Mouse (Mus musculus) forebrain, postnatal 0 days (tissue): ENCODE data around the gene Rab37. TPM values are rescaled to one million over a fixed set of nuclear protein-coding genes. Genes with fewer than 3 reads are reported as not detected.

ENCODE experiments used
- ATAC-seq: fragments of 200-750 bp; cut with Nextera tagmentation; 2 replicates; pipeline ENCODE4 v1.8.0; 2017; ENCODE audit warnings: mild to moderate bottlenecking, moderate library complexity
- DNase-seq: peaks from one replicate; pipeline ENCODE4 v3.0.0-alpha.2; 2015
- H3K27ac ChIP-seq: fragments of 300-500 bp; sonication (generic); 2 replicates; pipeline ENCODE4 v1.5.1; 2014; ENCODE audit warnings: low read depth, mild to moderate bottlenecking, antibody characterized with exemption, low read length, moderate library complexity, mixed read lengths
- H3K27me3 ChIP-seq: fragments of 300-500 bp; sonication (generic); 2 replicates; pipeline ENCODE4 v1.6.1; 2014; ENCODE audit warnings: mild to moderate bottlenecking, low read length, mixed read lengths; ENCODE audit not compliant: insufficient read depth
- H3K36me3 ChIP-seq: fragments of 300-500 bp; sonication (generic); 2 replicates; pipeline ENCODE4 v1.6.1; 2014; ENCODE audit warnings: mild to moderate bottlenecking, moderate library complexity; ENCODE audit not compliant: insufficient read depth
- H3K4me1 ChIP-seq: fragments of 300-500 bp; sonication (generic); 2 replicates; pipeline ENCODE4 v1.6.1; 2014; ENCODE audit warnings: antibody characterized with exemption; ENCODE audit not compliant: insufficient read depth
- H3K4me2 ChIP-seq: fragments of 300-500 bp; sonication (generic); 2 replicates; pipeline ENCODE4 v1.6.1; 2014; ENCODE audit warnings: low read depth, mild to moderate bottlenecking, moderate library complexity
- H3K4me3 ChIP-seq: fragments of 300-500 bp; sonication (generic); 2 replicates; pipeline ENCODE4 v1.5.1; 2014; ENCODE audit warnings: low read depth, low read length, mixed read lengths
- H3K9ac ChIP-seq: fragments of 300-500 bp; sonication (generic); 2 replicates; pipeline ENCODE4 v1.6.1; 2014; ENCODE audit warnings: mild to moderate bottlenecking
- H3K9me3 ChIP-seq: fragments of 300-500 bp; sonication (generic); 2 replicates; pipeline ENCODE4 v1.6.1; 2016; ENCODE audit warnings: low read length
- CTCF ChIP-seq: sonication (generic); IDR thresholded peaks from 2 replicates; pipeline ENCODE4 v1.5.1; 2016; ENCODE audit warnings: antibody characterized with exemption, control low read depth, low read depth
- WGBS: fragments of 180-500 bp; shearing (Covaris S2); extraction: QIAGEN DNeasy Blood & Tissue Kit; methylation state at CpG from one replicate; pipeline ENCODE4 v1.1.7; 2014; 5-methylcytosine and 5-hydroxymethylcytosine counted together
- polyA plus RNA-seq: library from polyadenylated mRNA; unstranded; fragments of >200 nt; fragmentation: Nextera tagmentation; extraction: Ambion mirVana; gene quantifications from 2 replicates; pipeline ENCODE4 v1.2.1, GENCODE M21; 2015
- total RNA-seq: library from RNA; depleted of rRNA; stranded (reverse); fragments of >200 nt; gene quantifications from 2 replicates; pipeline ENCODE4 v1.2.3, GENCODE M21; 2014

The Rab37 gene
- total and polyA plus RNA-seq, 2 experiments from 2014 or later, result 0.57 to 0.82 TPM

DNA sequence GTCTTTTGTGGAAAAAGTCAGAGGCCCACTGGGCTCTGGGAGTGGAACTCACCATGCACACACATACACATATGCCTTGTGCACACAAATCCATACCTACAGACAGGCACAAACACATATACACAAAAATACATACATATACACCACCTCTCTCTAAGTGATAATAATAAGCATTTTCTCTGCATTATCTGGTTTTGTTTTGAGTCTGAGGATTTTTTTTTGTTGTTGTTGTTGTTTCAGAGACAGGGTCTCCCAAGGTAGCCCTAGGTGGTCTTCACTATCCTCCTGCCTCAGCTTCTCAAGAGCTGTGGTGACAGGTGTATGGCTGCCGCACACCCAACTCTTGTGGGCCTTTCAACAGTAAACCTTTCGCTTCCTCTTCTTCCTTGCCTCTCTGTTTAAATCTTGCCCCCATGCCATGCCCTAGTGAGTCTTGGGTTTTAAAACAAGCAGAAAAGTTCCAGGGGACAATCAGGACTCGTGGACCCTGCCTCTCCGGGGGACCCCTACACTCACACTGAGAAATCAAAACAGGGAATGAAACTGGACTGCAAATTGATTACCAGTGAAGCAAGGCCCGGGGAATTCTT lies 8.9 kb downstream of the Rab37 start:
- Histone ChIP-seq H3K9ac (no peak overlapping the region), H3K27ac (no peak overlapping the region), H3K36me3 (no peaks in the 10 kb centered on the region), H3K4me3 (no peak overlapping the region), H3K4me1 (no peaks in the 10 kb centered on the region), H3K9me3 (no peaks in the 10 kb centered on the region), H3K27me3 (no peaks in the 10 kb centered on the region), H3K4me2 (no peak overlapping the region)
- DNase-seq, result no peak
- no peak for ATAC-seq
- 83% methylated on average over 5 of the region's 5 CpGs for WGBS
- TF ChIP-seq CTCF, result no peak

DNA sequence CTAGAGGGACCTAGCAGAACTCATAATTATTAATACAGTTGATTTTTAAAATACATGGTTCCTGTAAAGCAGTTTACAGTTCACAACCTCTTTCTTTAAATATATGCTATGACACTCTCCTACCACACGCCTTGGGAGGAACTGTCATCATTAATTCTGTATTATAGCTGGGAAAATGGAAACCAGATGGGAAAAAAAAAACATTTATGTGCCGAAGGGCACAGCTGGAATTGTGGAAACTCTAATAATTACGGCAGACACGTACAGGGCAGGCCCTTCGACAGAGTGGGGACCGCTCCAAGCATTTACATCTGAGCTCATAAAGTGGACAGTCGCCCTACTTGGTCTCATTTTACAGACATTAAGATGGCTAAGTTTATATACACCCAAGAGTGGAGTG lies 9.5 kb downstream of the Rab37 start:
- Histone ChIP-seq H3K27me3 (no peaks in the 10 kb centered on the region), H3K4me1 (no peaks in the 10 kb centered on the region), H3K9me3 (no peaks in the 10 kb centered on the region), H3K36me3 (no peaks in the 10 kb centered on the region), H3K27ac (no peak overlapping the region), H3K4me3 (no peak overlapping the region), H3K9ac (no peak overlapping the region), H3K4me2 (no peak overlapping the region)
- DNase-seq (no peak), ATAC-seq (no peak)
- TF ChIP-seq CTCF, result no peak
- WGBS, result 88% methylated on average over 7 of the region's 7 CpGs

DNA sequence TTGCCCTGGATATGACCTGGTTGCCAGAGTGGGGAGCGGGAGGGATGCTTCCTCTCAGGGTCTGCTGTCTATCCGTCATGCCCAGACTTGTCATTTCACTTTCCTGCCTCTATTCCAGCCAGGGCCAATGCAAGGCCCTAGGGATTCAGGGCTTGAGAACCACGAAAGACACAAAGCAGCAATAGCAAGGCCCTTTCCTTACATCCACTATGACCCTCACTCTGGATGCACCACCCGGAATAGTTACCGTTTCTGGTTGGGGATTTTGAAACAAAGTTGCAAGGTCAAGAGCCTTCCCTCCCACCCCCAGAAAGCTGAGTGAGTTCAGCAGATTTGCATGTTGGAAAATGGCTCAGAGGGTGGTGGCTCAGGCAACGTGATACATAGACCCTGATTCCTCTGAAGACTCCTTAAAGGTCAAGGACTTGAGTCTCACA lies 10.4 kb downstream of the Rab37 start:
- Histone ChIP-seq H3K9me3 (no peaks in the 10 kb centered on the region), H3K9ac (no peak overlapping the region), H3K4me2 (no peak overlapping the region), H3K27me3 (no peaks in the 10 kb centered on the region), H3K4me3 (no peak overlapping the region), H3K27ac (no peak overlapping the region), H3K4me1 (no peaks in the 10 kb centered on the region), H3K36me3 (no peaks in the 10 kb centered on the region)
- no peak for TF ChIP-seq CTCF
- ATAC-seq, result no peak
- WGBS, result 70% methylated on average over 6 of the region's 6 CpGs
- no peak for DNase-seq

DNA sequence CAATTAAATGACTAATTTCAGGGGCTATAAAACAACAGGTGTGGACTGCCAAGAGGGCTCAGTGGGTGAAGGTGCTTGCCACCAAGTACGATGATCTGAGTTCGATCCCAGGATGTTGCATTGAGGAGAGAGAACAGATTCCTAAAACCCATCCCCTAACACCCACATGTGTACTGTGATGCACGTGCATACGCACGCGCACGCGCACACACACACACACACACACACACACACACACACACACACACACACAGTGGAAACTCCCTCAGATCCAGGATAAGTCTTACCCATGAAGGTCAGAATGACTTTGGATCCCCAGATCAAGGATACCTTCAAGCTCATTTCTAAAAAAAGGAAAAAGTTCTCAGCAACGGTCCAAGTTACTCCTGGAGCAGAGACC lies 10.9 kb downstream of the Rab37 start:
- TF ChIP-seq CTCF, result no peak
- no peaks in the 10 kb centered on the region for H3K9me3 ChIP-seq
- no peak overlapping the region for H3K9ac ChIP-seq
- 94% methylated on average over 9 of the region's 9 CpGs for WGBS
- H3K4me1 ChIP-seq, result no peaks in the 10 kb centered on the region
- no peak overlapping the region for H3K4me3 ChIP-seq
- H3K27ac ChIP-seq, result no peak overlapping the region
- H3K36me3 ChIP-seq, result no peaks in the 10 kb centered on the region
- no peaks in the 10 kb centered on the region for H3K27me3 ChIP-seq
- ATAC-seq, result no peak
- DNase-seq, result no peak
- no peak overlapping the region for H3K4me2 ChIP-seq

DNA sequence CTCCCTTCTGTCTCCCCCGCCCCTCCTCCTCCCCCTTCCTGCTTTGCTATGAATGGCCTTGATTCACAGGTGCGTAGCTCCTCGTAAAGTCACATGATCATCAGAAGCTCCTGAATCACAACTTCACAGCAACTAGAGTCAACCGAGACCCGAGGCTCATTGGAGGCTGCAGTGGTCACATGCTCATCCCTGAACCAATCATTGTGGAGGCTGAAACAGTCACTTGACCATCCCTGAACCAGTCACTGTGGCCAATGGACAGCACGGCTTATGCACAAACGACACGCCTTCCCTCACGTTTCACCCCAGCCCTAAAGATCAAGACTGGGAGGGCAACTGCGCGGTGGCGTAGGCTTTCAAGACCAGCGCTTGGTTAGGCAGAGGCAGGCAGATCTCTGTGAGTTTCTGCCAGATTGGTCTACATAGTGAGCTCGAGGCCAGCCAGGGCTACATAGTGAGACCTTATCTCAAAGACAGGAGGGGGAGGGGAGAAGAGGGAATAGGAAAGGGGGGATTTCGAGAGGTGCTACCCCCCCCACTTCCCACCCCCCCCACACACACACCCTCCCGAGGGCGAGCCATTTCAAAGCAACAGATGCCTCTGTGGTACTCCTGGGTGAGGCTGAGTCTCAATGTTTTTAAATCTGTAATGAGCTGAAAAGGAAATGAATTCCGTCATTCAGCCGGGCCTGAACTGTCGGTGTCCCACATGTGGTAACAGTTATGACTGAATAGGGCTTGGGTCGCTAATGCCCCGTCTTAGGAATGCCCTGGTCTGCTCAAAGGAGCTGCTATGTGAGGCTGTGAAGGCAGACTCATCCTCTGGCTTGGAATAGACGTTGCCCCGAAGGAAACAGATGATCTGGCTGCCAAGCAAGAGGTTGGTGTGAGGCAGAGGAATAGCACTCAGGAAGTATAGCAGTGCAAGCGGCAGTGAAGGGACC lies 12.5 kb downstream of the Rab37 start:
- Histone ChIP-seq H3K36me3 (no peaks in the 10 kb centered on the region), H3K4me1 (no peaks in the 10 kb centered on the region), H3K27me3 (no peaks in the 10 kb centered on the region), H3K27ac (no peak overlapping the region), H3K9me3 (no peaks in the 10 kb centered on the region), H3K4me3 (no peak overlapping the region), H3K4me2 (no peak overlapping the region), H3K9ac (no peak overlapping the region)
- WGBS, result 88% methylated on average over 25 of the region's 25 CpGs
- DNase-seq, result no peak
- TF ChIP-seq CTCF, result no peak
- ATAC-seq, result no peak

DNA sequence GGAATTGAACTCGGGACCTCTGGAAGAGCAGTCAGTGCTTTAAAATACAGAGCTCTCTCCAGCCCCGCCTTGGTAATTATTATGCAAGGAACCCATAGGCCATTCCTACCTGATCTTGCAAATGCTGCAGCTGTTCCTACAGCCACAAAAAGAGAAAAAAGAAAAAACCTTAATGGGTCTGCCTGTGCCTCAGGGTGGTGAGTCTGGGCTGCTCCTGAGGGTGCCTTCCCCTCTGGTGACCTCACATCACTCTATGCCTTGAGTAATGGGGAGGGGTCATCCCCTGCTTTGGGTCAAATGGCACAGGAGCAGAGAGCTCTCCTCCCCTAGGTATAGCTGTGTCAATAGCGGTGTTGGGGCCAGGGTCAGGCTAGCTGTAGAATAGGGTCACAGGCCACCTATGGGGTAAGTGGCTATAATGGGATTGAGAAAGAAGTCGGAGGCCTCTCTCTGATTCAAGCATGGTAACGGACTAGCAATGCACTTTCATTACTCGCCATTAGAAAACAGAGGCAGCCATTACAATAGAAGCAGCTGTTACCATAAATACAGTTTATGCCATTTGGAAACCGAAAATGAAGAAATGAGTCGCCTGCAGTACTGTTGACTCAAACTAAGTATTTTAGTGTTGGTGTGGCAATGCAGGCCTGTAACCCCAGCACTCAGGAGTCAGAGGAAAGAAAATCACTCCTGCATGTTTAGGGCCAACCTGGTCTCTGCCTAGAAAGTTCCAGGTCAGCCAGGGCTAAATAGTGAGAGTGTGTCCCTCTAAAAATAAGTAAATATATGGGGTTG lies 13.7 kb downstream of the Rab37 start:
- Histone ChIP-seq H3K9me3 (no peaks in the 10 kb centered on the region), H3K27ac (no peak overlapping the region), H3K4me1 (no peaks in the 10 kb centered on the region), H3K27me3 (no peaks in the 10 kb centered on the region), H3K9ac (no peak overlapping the region), H3K36me3 (no peaks in the 10 kb centered on the region), H3K4me2 (no peak overlapping the region), H3K4me3 (no peak overlapping the region)
- no peak for DNase-seq
- no peak for ATAC-seq
- 70% methylated on average over 8 of the region's 8 CpGs for WGBS
- no peak for TF ChIP-seq CTCF
